ENCODE assay signal across 10 mouse cellular contexts in the genomic region with DNA sequence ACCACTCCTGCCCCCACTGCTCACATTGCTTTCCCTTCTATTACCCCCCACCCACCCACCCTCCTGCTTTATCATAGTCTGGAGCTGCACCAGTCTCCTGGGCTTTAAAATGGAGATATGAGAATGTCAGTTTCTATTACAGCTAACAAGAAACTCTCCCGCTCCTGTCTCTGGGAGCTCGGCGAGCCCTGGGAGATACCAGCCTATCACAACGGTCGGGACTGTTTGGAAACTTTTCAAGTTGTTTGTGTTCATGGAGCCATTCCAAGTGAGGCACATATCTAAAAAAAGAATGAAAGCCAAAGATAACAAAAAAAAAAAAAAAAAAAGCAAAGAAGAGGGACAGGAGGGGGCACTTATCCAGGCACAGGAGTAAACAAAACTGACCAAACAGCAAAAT.
DNase-seq lines count a peak whose midpoint lies in the region; ATAC-seq and TF ChIP-seq lines count a peak whose summit lies in the region.
"Had no signal": no experiment of that assay in that cellular context is flagged by ENCODE, and none has a peak within 500 bp of the region (broad histone marks: within the 10 kb centered on the region; RNA-seq: fewer than 3 reads in every experiment).

No protein-coding gene starts in this region.

- DNase-seq in lung, adult 18-20 months = peak; percentile 39 to 57
- DNase-seq in lung, adult 2 months = no peak
- peak; percentile 17 for DNase-seq in brain, embryonic 14.5 days (ENCODE audit: low read depth)
- DNase-seq in lung, postnatal 14 days = peak; percentile 44
- no peak for DNase-seq in right cerebral cortex, postnatal 4 days
- DNase-seq: thymus, postnatal 4 days had no signal

- WGBS in lung, adult 2 months = 22% methylated on average over 5 of the region's 5 CpGs
- WGBS in heart, embryonic 14.5 days = 2% methylated on average over 5 of the region's 5 CpGs

- peaks cover 3% of the 10 kb centered on the region; the same call in 1 of the 2 replicates for H3K4me1 ChIP-seq in lung, adult 2 months (ENCODE audit: control insufficient read depth, insufficient read depth, low read length)
- peaks cover 16 to 23% of the 10 kb centered on the region in 2 experiments for H3K4me1 ChIP-seq in heart, embryonic 14.5 days (ENCODE audit: control insufficient read depth in 2 of 2, insufficient read depth in 2 of 2, low read length in 2 of 2)
- H3K4me1 ChIP-seq: liver, embryonic 15.5 days had no signal

- H3K9me3 ChIP-seq in heart, embryonic 14.5 days (ENCODE audit: control insufficient read depth, low read length) = no peaks in the 10 kb centered on the region
- H3K9me3 ChIP-seq: liver, embryonic 15.5 days had no signal

- H3K4me2 ChIP-seq in heart, embryonic 14.5 days (ENCODE audit: low read length) = peak overlapping the region; percentile 32
- H3K4me2 ChIP-seq: liver, embryonic 15.5 days had no signal

- peak; percentile 82 for ATAC-seq in heart, embryonic 14.5 days (ENCODE audit: insufficient number of reproducible peaks, insufficient read depth, low FRiP score, low read depth)
- no peak for ATAC-seq in cerebellum, adult (ENCODE audit: insufficient number of reproducible peaks, low FRiP score, low TSS enrichment)

- peak overlapping the region; percentile 54; the same call in 1 of the 2 replicates for H3K9ac ChIP-seq in heart, embryonic 14.5 days (ENCODE audit: low read length)
- H3K9ac ChIP-seq: liver, embryonic 15.5 days had no signal

- no peak for TF ChIP-seq POLR2A in lung, adult 2 months (IDR thresholded peaks at IDR 0.05; ENCODE audit: borderline replicate concordance, extremely low read depth, low read depth, low read length)
- no peak for TF ChIP-seq POLR2A in brain, embryonic 14.5 days (IDR thresholded peaks at IDR 0.05; ENCODE audit: borderline replicate concordance, extremely low read depth, insufficient read depth, insufficient read length, poor library complexity, severe bottlenecking)

- no peak for TF ChIP-seq CTCF in lung, adult 2 months (IDR thresholded peaks at IDR 0.05; ENCODE audit: insufficient read depth, low read length)
- TF ChIP-seq CTCF in brain, embryonic 14.5 days (IDR thresholded peaks at IDR 0.05; ENCODE audit: borderline replicate concordance, extremely low read depth, insufficient read depth, insufficient read length) = no peak

- H3K27ac ChIP-seq in heart, embryonic 14.5 days (replicated peaks in 1 of 2; ENCODE audit: control insufficient read depth in 1 of 2, insufficient read depth in 1 of 2, low read depth in 2 of 2, low read length in 2 of 2) = peak overlapping the region; percentile 81 to 91
- H3K27ac ChIP-seq: liver, embryonic 15.5 days had no signal

- H3K27me3 ChIP-seq in heart, embryonic 14.5 days (ENCODE audit: control insufficient read depth, insufficient read depth, low read length) = no peaks in the 10 kb centered on the region
- H3K27me3 ChIP-seq: CH12.LX; liver, embryonic 15.5 days had no signal

- H3K36me3 ChIP-seq in heart, embryonic 14.5 days (ENCODE audit: control insufficient read depth, insufficient read depth, low read length) = no peaks in the 10 kb centered on the region
- H3K36me3 ChIP-seq: liver, embryonic 15.5 days had no signal

- H3K4me3 ChIP-seq in lung, adult 2 months (replicated peaks; ENCODE audit: extremely low read depth, low read depth, low read length) = no peak overlapping the region
- no peak overlapping the region for H3K4me3 ChIP-seq in heart, embryonic 14.5 days (ENCODE audit: control insufficient read depth in 1 of 2, insufficient read depth in 1 of 2, low read depth in 1 of 2, low read length in 2 of 2)
- H3K4me3 ChIP-seq: liver, embryonic 15.5 days had no signal

Comparison
In these comparisons a context has a peak if more than half of its experiments do, and no peak if none do; other contexts are left out.
1. DNase-seq: peak in lung, adult 18-20 months (2 of 2), brain, embryonic 14.5 days (single experiment) and lung, postnatal 14 days (single experiment); none in lung, adult 2 months (single experiment) and right cerebral cortex, postnatal 4 days (single experiment).